ENCODE assay signal across 17 mouse cellular contexts in the genomic region with DNA sequence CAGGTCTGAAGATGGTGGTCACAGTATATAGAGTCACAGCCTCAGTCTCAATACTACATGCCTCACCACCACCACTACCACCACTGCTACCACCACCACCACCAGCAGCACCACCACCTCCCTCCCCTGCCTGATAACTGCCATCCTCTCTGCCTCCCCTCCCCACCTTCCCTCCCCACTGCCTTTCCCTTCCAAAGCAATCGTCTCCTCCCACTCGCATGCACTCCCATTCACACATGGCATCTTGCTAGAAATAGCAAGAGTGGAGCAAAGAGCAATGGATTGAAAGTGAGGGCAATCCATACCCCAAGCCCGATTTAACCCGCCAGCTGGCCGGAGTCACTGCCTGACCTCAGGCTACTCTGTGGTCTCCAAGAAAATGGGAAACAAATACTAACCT. TPM values are rescaled to one million over a fixed set of nuclear protein-coding genes. Genes with fewer than 3 reads are reported as not detected.
DNase-seq lines count a peak whose midpoint lies in the region; ATAC-seq and TF ChIP-seq lines count a peak whose summit lies in the region.
"Had no signal": no experiment of that assay in that cellular context is flagged by ENCODE, and none has a peak within 500 bp of the region (broad histone marks: within the 10 kb centered on the region; RNA-seq: fewer than 3 reads in every experiment).

No protein-coding gene starts in this region.

- peak overlapping the region; percentile 97; the same call in 1 of the 2 replicates for H3K4me2 ChIP-seq in forebrain, embryonic 11.5 days (ENCODE audit: low read depth, low read length, severe bottlenecking)
- H3K4me2 ChIP-seq in hindbrain, embryonic 14.5 days (replicated peaks): peak overlapping the region; percentile 84
- H3K4me2 ChIP-seq in midbrain, postnatal 0 days (ENCODE audit: low read depth, low read length, poor library complexity, severe bottlenecking): peak overlapping the region; percentile 91
- H3K4me2 ChIP-seq: liver, embryonic 11.5 days had no signal

- H3K27me3 ChIP-seq in forebrain, embryonic 11.5 days (ENCODE audit: control insufficient read depth, insufficient read depth, low read length): peaks cover 40% of the 10 kb centered on the region
- no peaks in the 10 kb centered on the region; the same call in 1 of the 2 replicates for H3K27me3 ChIP-seq in hindbrain, embryonic 14.5 days (ENCODE audit: control insufficient read depth, insufficient read depth, low read length)
- peaks cover 5% of the 10 kb centered on the region; the same call in 1 of the 2 replicates for H3K27me3 ChIP-seq in midbrain, postnatal 0 days (ENCODE audit: insufficient read depth, low read length)

- no peaks in the 10 kb centered on the region for H3K9me3 ChIP-seq in forebrain, embryonic 11.5 days (ENCODE audit: control insufficient read depth, low read length)
- no peaks in the 10 kb centered on the region for H3K9me3 ChIP-seq in hindbrain, embryonic 14.5 days (ENCODE audit: control insufficient read depth, low read length)
- H3K9me3 ChIP-seq in midbrain, postnatal 0 days (ENCODE audit: low read length): no peaks in the 10 kb centered on the region
- H3K9me3 ChIP-seq: heart, embryonic 15.5 days had no signal

- DNase-seq in layer of hippocampus, adult 2 months (ENCODE audit: low spot score in 2 of 2): peak in 1 of 2 experiments; percentile 33
- no peak for DNase-seq in layer of hippocampus, adult 11-12 months (ENCODE audit: low spot score)
- DNase-seq in forebrain, embryonic 11.5 days (ENCODE audit: low spot score): no peak
- no peak for DNase-seq in hindbrain, embryonic 14.5 days (ENCODE audit: low spot score)
- DNase-seq in midbrain, postnatal 0 days (ENCODE audit: low spot score): no peak
- DNase-seq in gastrocnemius, postnatal 14 days: no peak
- DNase-seq in cerebellum, adult 9-11 months: no peak
- DNase-seq in adrenal gland, postnatal 4 days (ENCODE audit: low spot score in 2 of 2): no peak
- DNase-seq: adrenal gland, postnatal 10 days; kidney, postnatal 25 days; lung, postnatal 10 days; thymus, adult 18-20 months had no signal

- intact Hi-C loops in gastrocnemius, postnatal 14 days (cut with DNase I; ENCODE audit: low total_unique reads): no loop called here

- H3K9ac ChIP-seq in forebrain, embryonic 11.5 days (ENCODE audit: low read length): no peak overlapping the region
- 0 out of 2 replicates have a peak overlapping the region, but pooled peaks have one; percentile 9 for H3K9ac ChIP-seq in hindbrain, embryonic 14.5 days
- H3K9ac ChIP-seq in midbrain, postnatal 0 days (replicated peaks; ENCODE audit: low read length, poor library complexity, severe bottlenecking): no peak overlapping the region
- H3K9ac ChIP-seq: heart, embryonic 15.5 days had no signal

- no peak for TF ChIP-seq CTCF in layer of hippocampus, adult 2 months (conservative IDR thresholded peaks at IDR 0.05)
- no peak for TF ChIP-seq CTCF in midbrain, postnatal 0 days (IDR thresholded peaks at IDR 0.05)

- H3K36me3 ChIP-seq in forebrain, embryonic 11.5 days (ENCODE audit: control insufficient read depth, insufficient read depth, low read length): no peaks in the 10 kb centered on the region
- H3K36me3 ChIP-seq in hindbrain, embryonic 14.5 days (replicated peaks; ENCODE audit: control insufficient read depth, insufficient read depth): no peaks in the 10 kb centered on the region
- H3K36me3 ChIP-seq in midbrain, postnatal 0 days (ENCODE audit: insufficient read depth, low read length): no peaks in the 10 kb centered on the region
- H3K36me3 ChIP-seq: heart, embryonic 15.5 days had no signal

- H3K4me3 ChIP-seq in layer of hippocampus, adult 2 months: peak overlapping the region; percentile 48
- H3K4me3 ChIP-seq in forebrain, embryonic 11.5 days (ENCODE audit: low read depth, low read length): no peak overlapping the region
- peak overlapping the region; percentile 63 for H3K4me3 ChIP-seq in hindbrain, embryonic 14.5 days (replicated peaks; ENCODE audit: low read length)
- peak overlapping the region; percentile 73; the same call in 1 of the 2 replicates for H3K4me3 ChIP-seq in midbrain, postnatal 0 days (ENCODE audit: low read depth, low read length)

- no peak for ATAC-seq in forebrain, embryonic 11.5 days (replicated peaks; ENCODE audit: low FRiP score)
- ATAC-seq in hindbrain, embryonic 14.5 days (ENCODE audit: low FRiP score): no peak
- no peak for ATAC-seq in midbrain, postnatal 0 days (ENCODE audit: low FRiP score)
- ATAC-seq: inflammation-experienced regulatory T-cells, adult 6 months had no signal

- 48% methylated on average over 5 of the region's 5 CpGs for WGBS in forebrain, embryonic 11.5 days
- WGBS in hindbrain, embryonic 14.5 days: 34% methylated on average over 5 of the region's 5 CpGs
- WGBS in midbrain, postnatal 0 days: 55% methylated on average over 5 of the region's 5 CpGs

- H3K27ac ChIP-seq in layer of hippocampus, adult 2 months: peak overlapping the region; percentile 74; the same call in 1 of the 2 replicates
- no peak overlapping the region for H3K27ac ChIP-seq in forebrain, embryonic 11.5 days (ENCODE audit: low read depth, low read length)
- H3K27ac ChIP-seq in hindbrain, embryonic 14.5 days: no peak overlapping the region
- H3K27ac ChIP-seq in midbrain, postnatal 0 days (ENCODE audit: low read depth, low read length): no peak overlapping the region

- H3K4me1 ChIP-seq in forebrain, embryonic 11.5 days (replicated peaks; ENCODE audit: control insufficient read depth, insufficient read depth, low read length): peaks cover 21% of the 10 kb centered on the region; the same call in 1 of the 2 replicates
- peaks cover 28% of the 10 kb centered on the region for H3K4me1 ChIP-seq in hindbrain, embryonic 14.5 days (replicated peaks; ENCODE audit: control insufficient read depth, insufficient read depth, low read length)
- H3K4me1 ChIP-seq in midbrain, postnatal 0 days (ENCODE audit: insufficient read depth, low read length): peaks cover 12% of the 10 kb centered on the region; the same call in 1 of the 2 replicates

RNA-seq across cellular contexts. Expression of a gene that starts 3.7 kb away (rescaled TPM):
- 10 to 100 TPM; 66.4 to 67.1 TPM for total RNA-seq in layer of hippocampus, adult 2 months (2021)
- polyA plus RNA-seq in forebrain, embryonic 11.5 days (2014; fragmentation: Nextera tagmentation; extraction: Ambion mirVana): 11.1 and 11.8 TPM in 2 replicates
- 35.0 and 37.4 TPM in 2 replicates for polyA plus RNA-seq in hindbrain, embryonic 14.5 days (2014; fragmentation: Nextera tagmentation; extraction: Ambion mirVana)
- 22.5 and 30.7 TPM in 2 replicates for total RNA-seq in midbrain, postnatal 0 days (2014; rRNA removed)
- polyA plus RNA-seq in midbrain, postnatal 0 days (2015; fragmentation: Nextera tagmentation; extraction: Ambion mirVana): 24.2 and 29.3 TPM in 2 replicates
- not detected for total RNA-seq in gastrocnemius, postnatal 14 days (2021)
- total RNA-seq in adrenal gland, postnatal 4 days (2021): under 1 TPM in 1 of 2 experiments, not detected in 1; 0.42 TPM
- total RNA-seq: common myeloid progenitor, adult 5-6 weeks; gastrocnemius, adult 18-20 months had no signal
- polyA plus RNA-seq: inflammation-experienced regulatory T-cells, adult 6 months had no signal

Comparison
In these comparisons a context has a peak if more than half of its experiments do, and no peak if none do; other contexts are left out.
1. RNA of a gene that starts 3.7 kb away (total RNA-seq): 66.4 to 67.1 TPM in layer of hippocampus, adult 2 months and 22.5 to 30.7 TPM in midbrain, postnatal 0 days; 0.42 TPM in adrenal gland, postnatal 4 days and not detected in gastrocnemius, postnatal 14 days; every median in the first group is over 10 times any median in the second.
2. Peak in every context shown above with its lines, with median percentiles within 50 percentile points of each other: H3K4me2 ChIP-seq.